Mouse (Mus musculus) cerebellum, postnatal 4 days (tissue): ENCODE data around the gene Retn.

Experiments used
- DNase-seq, 2 experiments: peaks; one replicate each; pipeline ENCODE4 v3.0.0; 2022; ENCODE audit warnings: low spot score in 2 of 2, mixed read lengths in 1 of 2

Gene Retn

DNA sequence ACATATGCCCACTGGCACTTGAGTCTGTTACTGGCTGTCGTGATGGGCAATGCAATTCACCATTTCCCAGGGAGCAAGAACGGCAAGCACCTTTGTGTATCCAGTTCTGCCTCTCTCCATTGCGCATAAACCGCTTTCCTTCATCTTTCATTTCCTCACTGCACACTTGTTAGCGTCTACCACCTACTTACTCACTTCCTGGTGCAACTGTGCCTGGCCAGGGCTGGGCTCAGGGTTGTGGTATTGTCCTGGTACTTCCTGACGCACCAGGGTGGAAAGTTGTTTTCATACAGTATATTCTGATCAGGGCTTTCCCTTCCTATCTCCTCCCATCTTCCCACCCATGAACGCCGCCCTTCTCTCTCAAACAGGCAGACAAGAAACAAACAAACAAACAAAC, 5.3 kb downstream of the Retn start:
- no peak for DNase-seq

DNA sequence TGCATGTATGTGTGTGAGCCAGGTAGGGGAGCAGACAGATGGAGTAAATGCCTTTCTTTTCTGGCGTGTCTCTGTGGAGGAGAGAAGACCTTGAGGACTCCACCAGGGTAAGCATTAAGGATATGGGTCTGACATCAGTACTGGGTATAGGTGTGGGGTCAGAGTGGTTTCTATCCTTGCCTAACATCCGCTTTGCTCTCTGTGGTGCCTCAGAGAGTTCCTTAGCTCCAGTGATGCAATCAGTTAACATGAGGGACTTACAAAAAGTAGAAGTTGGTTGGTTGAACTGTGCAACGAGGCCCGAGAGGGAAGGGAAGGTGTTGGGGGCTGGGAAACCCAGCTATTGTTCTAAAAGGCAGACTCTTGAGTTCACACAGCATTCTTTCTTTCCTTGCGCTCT, 8.8 kb downstream of the Retn start:
- no peak for DNase-seq

DNA sequence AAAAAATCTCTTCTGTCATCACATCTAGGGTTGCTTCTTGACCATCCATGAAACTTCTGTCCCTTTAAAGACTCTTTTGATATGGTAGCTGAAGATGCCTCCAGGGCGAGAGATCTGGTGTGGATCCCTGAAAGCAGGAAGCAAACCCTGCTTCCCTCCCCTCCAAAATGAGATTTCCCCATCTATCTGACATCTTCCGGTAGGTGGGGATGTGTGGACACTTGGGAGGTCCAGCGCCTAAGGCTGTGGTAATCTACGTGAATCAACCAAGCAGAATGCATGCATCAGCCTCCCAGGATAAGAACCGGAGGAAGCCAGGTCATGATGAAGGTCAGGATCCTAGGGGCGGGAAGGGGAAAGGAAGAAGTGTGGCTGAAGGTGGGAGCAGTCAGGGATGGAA, 9.9 kb downstream of the Retn start, which contains the start of gene Mcemp1:
Gene Mcemp1 (plus strand): TSS at position 248 of the 400 bp plus-strand sequence.
- no peak for DNase-seq

DNA sequence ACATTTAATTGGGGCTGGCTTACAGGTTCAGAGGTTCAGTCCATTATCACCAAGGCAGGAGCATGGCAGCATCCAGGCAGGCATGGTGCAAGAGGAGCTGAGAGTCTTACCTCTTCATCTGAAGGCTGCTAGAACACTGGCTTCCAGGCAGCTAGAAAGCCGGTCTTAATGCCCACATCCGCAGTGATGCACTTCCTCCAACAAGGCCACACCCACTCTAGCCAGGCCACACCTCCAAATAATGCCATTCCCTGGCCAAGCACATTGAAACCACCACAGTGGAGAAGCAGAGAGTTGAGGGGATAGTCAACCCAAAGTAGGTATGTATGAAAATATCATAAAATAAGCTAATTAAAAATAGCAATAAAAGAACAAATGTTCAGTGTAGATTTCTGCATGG, 14.8 kb downstream of the Retn start:
- DNase-seq, result no peak

DNA sequence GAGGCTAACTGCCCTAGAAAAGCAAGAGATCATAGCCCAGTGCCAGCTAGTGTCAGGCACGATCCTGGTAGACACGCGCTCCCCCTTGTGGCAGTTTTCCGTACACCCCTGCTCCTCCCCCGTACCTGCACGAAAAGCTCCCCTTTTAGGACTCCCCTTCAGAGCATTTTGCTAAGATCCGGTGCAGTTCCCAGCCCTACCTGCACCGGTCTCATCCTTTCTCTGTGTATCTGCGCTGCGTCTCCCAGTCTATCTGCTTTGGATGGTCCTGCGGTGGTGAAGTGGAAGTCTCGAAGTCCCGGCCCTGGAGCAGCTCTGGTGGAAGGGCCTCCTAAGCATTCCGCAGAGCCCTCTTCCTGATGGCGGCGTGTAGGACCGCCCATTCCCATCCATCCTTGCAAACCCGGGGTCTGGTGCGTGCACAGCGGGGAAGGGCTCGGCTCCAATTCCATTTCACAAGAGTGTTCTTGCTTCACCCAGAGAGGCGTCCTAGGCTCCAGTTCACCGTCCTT, 16.5 kb downstream of the Retn start, which contains the start of gene Fcor:
Gene Fcor (minus strand): TSS at position 383 of the 512 bp plus-strand sequence.
- DNase-seq, result peak; percentile 79 to 86

DNA sequence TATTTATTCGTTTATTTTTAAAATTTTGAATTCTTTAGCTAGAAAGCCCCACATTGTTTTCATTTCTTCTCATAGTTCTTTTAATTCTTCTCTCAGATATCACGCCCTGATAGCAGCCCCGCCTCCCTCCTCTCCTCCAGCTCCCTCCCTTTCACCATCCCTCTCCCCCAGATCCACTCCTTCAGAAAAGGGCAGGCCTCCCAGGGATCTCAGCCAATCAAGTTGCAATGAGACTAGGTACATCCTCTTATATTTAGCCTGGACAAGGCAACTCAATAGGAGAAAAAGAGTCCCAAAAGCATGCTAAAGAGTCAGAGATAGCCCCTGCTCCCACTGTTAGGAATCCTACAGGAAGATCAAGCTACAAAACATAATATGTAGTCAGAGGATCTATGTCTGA, 19.1 kb downstream of the Retn start:
- DNase-seq, result no peak

DNA sequence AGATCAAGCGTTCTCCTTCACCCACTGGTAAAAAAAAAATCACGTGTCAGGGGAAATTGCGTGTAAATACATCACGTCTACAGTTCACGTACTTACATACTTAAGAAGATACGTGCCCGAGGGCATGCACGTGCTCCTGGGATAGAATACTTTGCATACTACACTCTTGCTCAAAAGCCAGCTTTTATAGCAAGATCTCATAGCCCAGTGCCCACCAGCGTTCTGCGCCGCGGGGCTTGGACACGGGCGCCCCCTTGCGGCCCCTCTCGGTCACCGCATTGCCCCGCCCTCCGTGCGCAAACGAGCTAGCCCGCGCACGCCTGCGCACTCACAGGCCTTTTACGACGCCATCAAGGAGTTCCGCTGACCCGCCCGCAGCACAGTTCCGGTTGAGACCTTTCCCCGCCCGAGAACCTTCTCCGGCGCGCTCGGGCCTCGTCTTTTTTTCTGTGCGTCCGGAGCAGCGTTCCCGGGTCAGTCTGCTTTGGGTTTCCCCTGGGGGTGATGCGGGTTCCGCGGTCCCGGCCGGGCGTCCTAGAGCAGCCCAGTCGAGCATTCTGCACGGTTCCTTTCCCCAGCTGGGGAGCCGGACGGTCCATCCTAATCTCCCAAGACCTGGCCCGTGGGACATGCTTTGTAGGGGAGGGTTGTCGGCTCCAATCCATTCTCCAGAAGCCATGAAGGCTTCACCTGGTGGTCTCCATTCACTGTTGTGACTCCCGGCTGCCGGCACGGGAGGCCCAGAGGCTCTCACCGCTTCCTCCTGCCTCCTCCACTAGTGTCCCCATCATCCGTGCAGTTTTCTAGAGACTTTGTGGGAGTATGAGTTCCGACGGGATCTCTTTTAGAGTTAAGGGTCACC, 20.8 kb downstream of the Retn start, which contains the start of gene Trappc5:
Gene Trappc5 (plus strand): TSS at position 169 of the 862 bp plus-strand sequence.
- peak; percentile 96 to 98 for DNase-seq

DNA sequence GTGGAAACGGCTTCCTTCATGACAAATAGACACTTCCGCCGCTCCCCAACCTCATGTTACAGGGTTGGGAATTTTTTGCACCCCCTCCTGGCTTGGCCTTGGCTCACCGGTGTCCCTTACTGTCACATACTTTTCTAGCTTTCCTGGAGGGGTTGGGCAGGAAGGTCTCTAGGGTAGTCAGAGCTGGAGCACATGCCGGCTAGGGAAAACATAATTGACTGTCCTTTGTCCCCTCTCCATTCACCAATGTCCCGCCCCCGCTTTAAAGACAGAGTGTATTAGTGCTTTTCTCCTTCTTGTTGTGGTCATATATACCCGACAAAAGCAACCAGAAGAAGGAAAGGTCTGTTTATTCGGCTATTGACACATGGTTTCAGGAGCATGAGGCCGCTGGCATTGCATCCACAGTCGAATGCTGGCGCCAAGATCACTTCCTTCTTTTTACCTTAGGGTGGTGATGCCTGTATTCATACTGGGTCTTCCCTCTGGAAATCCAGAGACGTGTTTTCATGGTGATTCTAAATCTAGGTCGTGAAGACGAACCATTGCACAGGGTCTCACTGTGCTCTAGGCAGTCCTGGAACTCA, 21.5 kb downstream of the Retn start:
- DNase-seq, result no peak

DNA sequence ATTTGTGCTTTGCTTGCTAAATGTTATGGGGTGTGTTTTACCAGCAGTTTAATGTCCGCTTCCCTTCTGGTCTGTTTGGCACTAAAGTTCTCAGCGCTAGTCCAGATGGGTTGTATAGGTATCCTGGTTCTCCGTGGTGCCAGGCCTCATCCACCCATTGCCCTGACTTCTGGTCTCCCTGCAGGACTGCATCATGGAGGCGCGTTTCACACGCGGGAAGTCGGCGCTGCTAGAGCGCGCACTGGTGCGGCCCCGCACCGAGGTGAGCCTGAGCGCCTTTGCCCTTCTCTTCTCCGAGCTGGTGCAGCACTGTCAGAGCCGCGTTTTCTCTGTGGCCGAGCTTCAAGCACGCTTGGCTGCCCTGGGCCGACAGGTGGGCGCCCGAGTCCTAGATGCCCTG, 23.3 kb downstream of the Retn start:
- no peak for DNase-seq

DNA sequence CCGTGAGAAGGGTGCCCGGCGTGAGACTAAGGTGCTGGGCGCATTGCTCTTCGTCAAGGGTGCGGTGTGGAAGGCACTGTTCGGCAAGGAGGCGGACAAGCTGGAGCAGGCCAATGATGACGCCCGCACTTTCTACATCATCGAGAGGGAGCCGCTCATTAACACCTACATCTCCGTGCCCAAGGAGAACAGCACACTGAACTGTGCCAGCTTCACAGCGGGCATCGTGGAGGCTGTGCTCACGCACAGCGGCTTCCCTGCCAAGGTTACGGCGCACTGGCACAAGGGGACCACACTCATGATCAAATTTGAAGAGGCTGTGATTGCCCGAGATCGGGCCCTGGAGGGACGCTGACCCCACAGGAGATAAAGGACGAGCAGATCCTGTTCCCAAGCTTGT, 23.7 kb downstream of the Retn start:
- no peak for DNase-seq

DNA sequence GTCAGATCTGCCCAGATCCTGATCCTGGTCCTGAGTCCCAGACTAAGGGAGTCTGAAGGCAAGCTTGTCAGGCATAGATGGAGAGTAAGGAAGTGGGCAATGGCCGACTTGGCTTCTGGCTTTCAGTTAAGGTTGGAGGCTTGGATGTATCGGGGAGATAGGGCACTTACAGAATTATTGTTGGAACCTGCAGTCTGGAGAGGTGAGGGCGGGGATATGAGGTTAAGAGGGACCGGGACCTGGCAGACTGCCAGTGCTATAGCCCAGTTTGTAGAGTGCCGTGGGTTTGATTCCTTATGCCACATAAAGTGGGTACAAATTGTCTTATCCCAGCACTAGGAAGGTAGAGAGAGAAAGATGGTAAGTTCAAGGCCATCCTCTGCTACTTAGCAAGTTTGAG, 24.1 kb downstream of the Retn start:
- no peak for DNase-seq

DNA sequence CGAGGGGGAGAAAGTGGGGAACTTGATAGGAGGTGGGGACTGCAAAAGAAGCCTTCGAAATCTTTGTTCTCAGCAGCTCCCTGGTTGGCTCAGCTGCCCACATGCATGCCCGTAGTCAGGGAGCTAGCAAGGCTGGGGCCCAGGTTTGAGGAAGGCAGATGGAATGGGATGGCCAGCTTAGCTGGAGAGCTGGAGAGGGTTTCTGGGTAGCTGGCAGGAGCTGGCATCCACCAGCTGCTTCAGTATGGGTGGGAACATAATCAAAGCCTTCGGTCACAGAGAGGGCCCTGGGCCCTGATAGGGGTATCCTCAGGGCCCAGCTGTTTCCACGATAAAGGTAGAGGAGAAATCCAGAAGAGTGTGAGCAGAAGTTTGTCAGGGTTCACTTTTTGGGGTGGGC, 26.9 kb downstream of the Retn start:
- peak in 1 of 2 experiments; percentile 52 for DNase-seq

DNA sequence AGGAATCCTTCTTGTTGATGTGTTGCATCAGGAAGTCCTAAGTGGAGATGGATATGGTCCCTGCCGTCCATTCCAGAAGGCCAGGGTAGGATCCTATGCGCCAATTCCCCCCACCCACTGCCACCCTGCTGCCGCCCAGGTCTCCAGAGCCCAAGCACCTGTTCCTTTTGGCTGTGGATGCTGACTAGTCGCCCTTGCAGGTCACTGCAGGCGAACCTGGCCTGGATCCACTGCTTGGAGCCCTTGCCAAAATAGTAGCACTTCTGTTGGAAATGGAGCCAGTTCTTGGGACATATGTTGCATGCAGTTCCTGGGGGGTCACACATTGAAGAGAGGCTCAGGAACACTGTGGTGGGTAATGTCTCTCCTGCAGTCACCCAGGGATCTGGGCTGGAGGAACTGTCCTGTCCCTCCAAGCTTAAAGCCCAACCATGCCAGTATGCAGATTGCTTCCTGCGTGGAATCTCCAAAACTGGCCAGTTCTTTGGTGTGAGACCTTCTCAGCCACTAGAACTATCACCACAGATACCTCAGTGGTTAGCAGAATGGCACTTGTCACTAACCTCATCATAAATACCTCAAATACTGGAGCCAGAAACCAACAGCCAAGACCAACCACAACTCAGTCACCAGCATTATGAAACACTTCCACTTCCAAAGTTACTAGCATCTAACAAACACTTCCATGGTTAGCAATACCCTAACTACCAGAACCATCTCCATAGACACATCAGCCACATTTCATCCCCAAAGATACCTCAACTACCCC, 28.0 kb downstream of the Retn start:
- peak in 1 of 2 experiments; percentile 71 for DNase-seq

DNA sequence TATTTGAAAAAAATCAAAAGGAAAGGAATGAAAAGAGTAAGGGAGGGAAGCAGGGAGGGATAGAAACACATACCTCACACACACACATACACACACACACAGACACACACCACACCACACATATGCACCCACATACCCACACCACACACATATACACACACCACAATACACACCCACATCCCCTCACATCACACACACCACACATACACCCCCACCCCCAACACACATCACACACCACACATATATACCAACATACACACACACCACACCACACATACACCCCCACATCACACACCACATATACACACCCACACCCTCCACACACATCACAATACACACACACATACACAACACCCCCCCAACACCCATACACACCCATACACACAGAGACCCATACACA, 29.0 kb downstream of the Retn start:
- no peak for DNase-seq

DNA sequence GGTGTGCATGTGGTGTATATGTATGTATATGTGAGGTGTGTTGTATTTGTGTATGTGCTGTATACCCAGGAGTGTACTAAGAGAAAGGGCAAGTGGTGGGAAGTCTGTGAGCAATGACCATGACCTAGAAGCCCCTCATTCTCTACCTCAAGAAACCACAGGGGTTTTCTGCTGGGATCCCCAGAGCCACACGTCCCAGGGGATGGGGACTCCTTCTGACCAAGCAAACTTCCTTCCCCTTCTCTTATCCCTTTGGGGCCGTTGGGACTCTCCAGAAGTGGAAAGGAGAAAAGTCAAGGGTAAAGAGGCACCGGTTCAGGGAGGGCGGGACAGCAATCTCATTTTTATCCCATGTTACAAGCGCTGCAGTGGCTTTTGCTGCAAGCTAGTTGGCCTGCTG, 29.9 kb downstream of the Retn start:
- no peak for DNase-seq

DNA sequence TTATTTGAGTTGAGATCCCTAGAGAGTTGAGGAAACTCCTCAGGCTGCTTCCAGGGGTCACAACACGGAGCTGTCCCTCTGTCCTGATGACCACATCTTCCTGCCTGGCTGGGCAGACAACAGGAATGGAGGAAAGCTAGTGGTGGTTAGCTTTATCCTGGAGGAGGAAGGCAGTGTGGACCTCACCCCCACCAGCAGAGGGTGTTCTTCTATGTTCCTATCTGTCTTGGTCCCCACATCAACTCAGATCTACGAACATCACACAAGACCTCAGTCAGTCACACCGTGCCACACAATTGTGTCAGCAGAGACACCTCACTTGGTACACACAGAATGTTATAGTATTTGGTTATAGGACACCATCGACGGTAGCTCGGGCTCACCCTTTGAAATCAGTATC, 32.0 kb downstream of the Retn start:
- no peak for DNase-seq

DNA sequence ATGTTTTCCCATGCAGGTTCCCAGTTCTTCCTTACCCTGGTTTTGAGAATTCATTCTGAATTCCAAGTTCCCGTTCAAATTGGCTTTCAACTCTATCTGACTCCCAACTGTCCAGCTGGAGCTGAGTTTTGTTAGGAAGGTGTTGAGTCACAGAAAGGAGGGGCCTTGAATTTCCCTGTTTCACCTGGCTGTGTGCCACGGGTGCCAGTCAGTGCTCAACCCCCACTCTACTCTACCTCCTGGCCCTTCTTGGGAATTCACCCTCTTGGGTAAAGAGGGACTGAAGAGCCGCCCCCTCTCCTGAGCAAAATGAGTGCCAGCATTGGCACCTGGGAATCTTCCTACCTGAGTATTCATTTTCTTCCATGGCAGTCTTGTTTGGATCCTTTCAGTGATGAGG, 35.2 kb downstream of the Retn start:
- no peak for DNase-seq

DNA sequence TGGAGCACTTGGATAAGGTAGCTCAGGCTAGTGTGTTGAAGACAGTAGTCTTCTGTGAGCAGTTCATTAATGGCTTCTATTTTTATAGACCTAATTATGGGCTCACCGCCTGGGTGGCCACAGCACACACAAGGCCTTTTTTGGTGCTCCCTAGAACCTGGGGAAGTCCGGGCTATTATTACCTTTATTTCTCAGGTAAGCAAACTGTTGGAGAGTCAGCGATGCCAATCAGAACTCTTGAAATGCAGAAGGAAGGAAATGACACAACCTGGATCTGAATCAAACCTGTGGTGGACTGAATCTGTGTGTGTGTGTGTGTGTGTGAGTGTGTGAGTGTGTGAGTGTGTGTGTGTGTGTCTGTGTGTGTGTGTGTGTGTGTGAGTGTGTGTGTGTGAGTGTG, 38.6 kb downstream of the Retn start, which contains the start of gene Fcer2a:
Gene Fcer2a (minus strand): TSS at position 55 of the 400 bp plus-strand sequence.
- no peak for DNase-seq

DNA sequence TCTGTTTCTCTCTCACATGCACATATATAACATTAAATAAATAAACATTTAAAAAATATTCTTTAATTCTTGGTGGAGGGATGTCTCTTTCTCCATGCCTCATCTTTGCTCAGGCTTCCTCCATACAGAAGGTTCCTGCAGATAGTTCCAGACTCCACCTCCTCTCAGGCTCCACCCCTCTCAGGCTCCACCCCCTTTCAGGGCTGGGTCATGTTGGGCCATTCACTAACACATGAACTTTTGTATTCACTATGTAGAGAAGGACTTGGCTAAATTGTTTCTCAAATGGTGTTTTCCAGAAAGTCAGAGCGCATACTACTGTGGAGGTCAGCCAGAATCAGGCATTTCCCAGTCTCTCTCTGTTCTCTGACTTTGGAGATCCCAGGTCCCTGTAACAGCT, 45.9 kb downstream of the Retn start:
- no peak for DNase-seq

DNA sequence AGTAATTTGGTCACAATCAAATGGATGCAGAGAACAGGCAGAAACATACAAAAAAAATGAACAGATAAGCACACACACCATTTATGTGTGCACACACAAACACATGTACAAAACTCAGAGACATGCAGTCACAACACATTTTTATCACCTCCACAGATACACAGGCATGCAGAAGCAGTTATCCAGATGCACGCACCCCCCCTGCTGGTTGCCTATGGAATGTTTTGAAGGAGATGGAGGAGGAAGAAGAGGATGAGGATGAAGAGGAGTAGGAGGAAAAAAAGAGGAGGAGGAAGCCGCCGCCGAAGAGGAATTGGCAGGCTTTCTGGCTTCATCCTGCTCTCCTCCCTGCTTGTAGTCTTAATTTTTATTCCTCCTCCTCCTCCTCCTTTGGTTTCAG, 50.1 kb downstream of the Retn start:
- DNase-seq, result no peak

DNA sequence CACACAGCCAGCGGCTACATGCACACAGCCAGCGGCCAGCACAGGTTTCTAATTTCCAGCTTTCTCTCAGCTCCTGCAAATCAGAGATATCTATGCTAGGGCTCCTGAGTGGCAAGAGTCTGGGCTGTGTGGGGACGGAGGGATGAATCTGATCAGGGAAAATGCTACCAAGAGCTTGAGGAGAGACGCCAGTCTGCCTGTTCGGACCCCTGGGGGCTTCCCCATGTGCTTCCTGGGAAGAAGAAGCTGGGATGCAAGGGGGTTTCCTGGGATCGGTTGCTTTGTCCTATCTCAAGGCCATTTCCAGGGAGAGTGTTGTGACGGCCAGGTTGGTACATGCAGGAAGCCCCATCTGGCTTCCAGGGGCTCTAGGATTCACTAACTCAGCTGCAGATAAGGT, 52.0 kb downstream of the Retn start:
- DNase-seq, result no peak
